Mouse (Mus musculus): ENCODE results near the gene Lpin3. TPM values are rescaled to one million over a fixed set of nuclear protein-coding genes. Genes with fewer than 3 reads are reported as not detected.

Lpin3 gene
- polyA plus RNA-seq, 1 experiment from 2014 or later = 1.7 TPM

GRCm38 (mm10) chr2:160932981-160933380 is 52.5 kb downstream of the Lpin3 start:
- no peak for DNase-seq (ENCODE audit: low spot score)

DNA sequence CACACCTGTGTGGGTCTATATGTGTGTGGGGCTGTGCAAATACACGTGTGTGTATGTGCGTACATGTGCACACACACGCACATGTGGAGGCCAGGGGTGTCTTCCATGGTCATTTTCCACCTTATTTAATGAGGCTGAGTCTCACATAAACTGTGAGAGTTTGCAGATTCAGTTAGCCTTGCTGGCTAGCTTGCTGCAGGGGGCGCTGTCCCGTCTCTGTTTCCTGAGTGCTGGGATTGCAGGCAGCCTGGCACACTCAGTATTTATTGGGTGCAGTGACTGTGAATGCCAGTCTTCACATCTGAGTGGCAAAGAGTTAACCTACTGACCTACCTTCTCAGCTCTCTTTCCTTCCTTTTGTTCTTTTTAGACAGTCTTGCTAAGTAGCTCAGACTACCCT is 53.4 kb downstream of the Lpin3 start:
- DNase-seq (ENCODE audit: low spot score) = no peak

DNA sequence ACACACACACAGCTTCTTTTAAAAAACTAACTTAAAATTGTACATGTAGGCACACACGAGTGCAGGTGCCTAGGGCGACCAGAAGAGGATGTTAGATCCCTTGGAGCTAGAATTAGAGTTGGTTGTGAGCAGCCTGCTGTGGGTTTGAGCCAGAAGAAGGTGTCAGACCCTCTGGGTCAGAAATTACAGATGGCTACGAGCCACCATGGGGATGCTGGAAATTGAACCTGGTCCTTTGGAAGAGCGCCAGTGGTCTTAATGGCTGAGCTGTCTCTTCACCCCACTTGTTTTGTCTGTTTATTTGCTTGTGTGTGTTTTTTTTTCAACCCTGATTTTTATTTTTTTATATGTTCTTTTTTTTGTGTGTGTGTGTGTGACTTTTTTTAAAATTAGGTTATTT is 54.0 kb downstream of the Lpin3 start:
- no peak for DNase-seq (ENCODE audit: low spot score)

GRCm38 (mm10) chr2:160940930-160941709 is 60.6 kb downstream of the Lpin3 start:
- no peak for DNase-seq (ENCODE audit: low spot score)

- no peak for DNase-seq (ENCODE audit: low spot score)
Observed at GRCm38 (mm10) chr2:160942443-160942842, 62.0 kb downstream of the Lpin3 start.

DNA sequence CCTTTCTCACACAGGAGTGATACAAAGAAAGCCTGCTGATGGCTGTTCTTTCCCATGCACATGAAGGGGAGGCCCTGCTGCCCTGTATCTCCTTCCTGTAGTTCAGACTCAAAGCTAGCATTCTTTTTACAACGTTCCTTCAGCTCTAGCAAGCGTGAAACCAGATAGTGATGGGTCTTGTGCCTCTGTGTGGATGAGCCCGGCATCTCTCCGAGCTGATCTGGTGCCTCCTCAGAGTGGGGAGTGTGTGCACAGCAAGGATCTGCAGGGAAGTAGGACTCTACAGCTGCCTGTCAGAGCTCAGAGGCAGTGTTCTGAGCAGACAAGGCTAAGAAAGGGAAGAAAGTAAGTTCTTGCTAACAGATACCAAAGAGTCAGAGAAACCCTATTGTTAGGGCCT is 71.1 kb downstream of the Lpin3 start:
- no peak for DNase-seq (ENCODE audit: low spot score)

GRCm38 (mm10) chr2:160953131-160953873 is 72.8 kb downstream of the Lpin3 start:
- DNase-seq (ENCODE audit: low spot score) = no peak

- DNase-seq (ENCODE audit: low spot score) = no peak
Observed at GRCm38 (mm10) chr2:160954541-160954940, 74.1 kb downstream of the Lpin3 start.

DNA sequence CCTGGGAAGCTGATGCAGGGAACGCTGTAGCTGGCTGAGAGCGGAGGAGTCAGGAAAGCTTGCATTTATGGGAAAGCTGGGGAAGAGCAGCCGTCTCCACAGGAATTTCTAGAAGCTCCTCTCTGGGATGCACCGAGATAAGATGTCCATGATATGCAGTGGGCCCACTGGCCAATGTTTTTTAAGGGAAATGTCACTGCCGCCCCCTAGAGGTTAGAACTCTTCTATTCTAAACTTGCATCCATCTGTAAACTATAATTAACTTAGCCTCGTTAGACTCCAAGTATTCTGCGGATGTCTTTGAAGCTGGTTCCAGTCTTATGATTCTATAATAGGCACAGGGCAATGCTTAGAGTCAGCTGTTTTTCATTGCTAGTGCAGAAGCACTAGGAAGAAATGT is 74.9 kb downstream of the Lpin3 start:
- no peak for DNase-seq (ENCODE audit: low spot score)

Other genes with a start within 250 kb of the Lpin3 start
- 68.2 and 69.4 TPM in 2 replicates for gene Top1, start 234.8 kb upstream of the Lpin3 start, polyA plus RNA-seq (2015; fragmentation: Nextera tagmentation; extraction: Ambion mirVana)
- 39.5 and 49.3 TPM in 2 replicates for gene Plcg1, start 149.4 kb upstream of the Lpin3 start, polyA plus RNA-seq (2015; fragmentation: Nextera tagmentation; extraction: Ambion mirVana)
- 5.7 and 7.4 TPM in 2 replicates for gene Zhx3, start 7.7 kb upstream of the Lpin3 start, polyA plus RNA-seq (2015; fragmentation: Nextera tagmentation; extraction: Ambion mirVana)
- gene Emilin3, start 31.7 kb downstream of the Lpin3 start, polyA plus RNA-seq (2015; fragmentation: Nextera tagmentation; extraction: Ambion mirVana) = 0.62 and 0.65 TPM in 2 replicates
- gene Chd6, start 228.4 kb downstream of the Lpin3 start, polyA plus RNA-seq (2015; fragmentation: Nextera tagmentation; extraction: Ambion mirVana) = 28.1 and 37.3 TPM in 2 replicates

Data from thymus, postnatal 0 days (tissue).